Mouse (Mus musculus): Measurements from ENCODE around the gene Trip6. TPM values are rescaled to one million over a fixed set of nuclear protein-coding genes. Genes with fewer than 3 reads are reported as not detected.

Trip6 gene
- total RNA-seq, 2 experiments from 2014 or later = 60.0 to 61.2 TPM

DNA sequence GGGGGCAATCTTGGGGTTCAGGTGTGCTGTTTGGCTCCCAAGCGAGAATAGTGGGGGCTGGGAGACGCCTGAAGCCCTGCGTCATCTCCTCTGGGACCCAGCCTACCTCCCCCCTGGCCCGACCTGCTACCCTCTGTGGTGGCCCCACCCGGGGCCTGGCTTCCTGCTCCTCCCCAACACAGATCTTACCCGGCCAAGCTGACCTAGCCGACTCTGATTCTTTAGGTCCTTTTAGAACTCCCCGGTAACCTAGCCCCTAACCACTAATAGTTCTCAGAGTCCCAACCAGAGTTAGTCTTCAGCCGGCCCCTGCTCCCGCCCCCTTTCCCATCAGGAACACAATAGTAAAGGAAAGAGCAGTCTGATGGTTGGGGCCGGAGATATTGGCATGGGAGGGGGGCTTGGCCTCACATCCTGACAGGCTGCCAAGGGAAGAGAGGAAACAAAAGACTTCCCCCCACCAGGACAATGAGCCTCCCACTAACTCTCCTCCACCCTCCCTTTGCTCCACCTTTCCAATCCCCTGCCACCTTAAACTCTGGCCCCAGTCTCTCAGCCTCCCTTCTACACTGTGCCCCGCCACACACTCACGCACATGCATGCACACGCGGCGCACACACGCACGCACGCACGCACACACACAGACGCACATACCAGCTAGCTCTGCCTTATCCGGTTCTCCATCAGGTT, 25.2 kb upstream of the Trip6 start:
- no peak for DNase-seq (ENCODE audit: low spot score in 2 of 2)

DNA sequence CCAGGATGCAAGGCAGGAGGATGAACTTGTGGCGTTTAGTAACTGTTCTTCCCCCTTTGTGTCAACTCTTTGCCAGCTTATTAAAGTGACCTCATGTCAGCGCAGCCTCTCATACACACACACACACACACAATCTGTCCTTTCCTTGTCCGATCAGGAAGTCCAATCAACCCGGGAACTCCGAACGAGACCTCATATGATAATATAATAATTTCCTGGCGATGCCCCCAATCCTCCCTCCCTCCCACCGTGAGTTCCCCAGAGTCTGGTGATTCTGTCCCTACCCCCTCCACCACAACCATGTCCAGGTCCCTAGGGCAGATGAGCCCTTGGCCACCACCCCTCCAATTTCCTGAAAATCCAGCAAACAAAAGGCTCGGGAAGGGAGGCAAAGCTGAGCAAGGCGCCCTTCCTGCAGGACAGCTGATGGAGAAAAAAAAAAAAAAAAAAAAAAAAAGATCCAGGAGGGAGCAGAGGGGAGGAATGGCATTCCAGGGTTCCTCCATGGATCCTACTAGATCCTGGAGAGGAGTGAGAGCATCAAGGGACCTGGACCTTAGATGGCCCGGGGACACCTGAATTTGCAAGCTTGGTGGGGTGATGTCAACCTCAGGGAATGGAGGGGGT, 24.6 kb upstream of the Trip6 start:
- no peak for DNase-seq (ENCODE audit: low spot score in 2 of 2)

DNA sequence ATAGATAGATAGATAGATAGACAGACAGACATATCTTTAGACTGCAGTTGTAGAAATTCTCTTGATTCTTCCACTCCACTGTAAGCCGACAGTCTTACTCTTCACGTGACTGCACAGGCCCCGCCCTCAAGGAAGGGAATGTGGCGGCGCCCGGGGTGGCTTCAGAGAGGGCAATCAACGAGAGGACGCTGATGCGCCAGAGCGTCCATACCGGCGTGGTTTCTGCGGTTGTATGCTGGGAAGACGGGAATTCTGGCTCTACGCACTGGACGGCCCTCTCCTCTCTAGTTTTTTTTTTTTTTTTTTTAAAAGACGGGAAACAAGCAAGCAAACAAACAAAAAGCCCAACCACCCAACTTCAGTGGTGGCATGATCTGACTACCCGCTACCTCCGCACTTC, 24.1 kb upstream of the Trip6 start:
- peak; percentile 72 to 82 for DNase-seq (ENCODE audit: low spot score in 2 of 2)

DNA sequence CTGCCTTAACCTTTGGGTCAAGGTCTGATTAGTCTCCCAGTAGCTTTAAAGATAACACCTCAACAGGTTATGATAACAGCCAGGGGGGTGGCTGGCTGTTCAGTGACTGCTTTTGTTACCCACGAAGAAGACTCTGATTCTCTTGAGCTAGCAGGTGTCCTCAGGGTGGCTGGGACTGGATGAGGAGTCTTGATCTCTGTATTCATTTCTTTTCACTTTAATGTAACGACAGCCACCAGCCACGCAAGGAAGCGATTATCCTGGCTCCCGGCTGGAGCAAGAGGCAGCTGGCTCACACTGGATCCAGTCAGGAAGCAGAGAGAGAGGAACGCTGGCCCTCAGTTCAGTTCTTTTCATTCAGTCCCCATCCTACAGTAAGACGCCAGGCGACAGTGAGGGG, 23.0 kb upstream of the Trip6 start:
- DNase-seq (ENCODE audit: low spot score in 2 of 2) = no peak

DNA sequence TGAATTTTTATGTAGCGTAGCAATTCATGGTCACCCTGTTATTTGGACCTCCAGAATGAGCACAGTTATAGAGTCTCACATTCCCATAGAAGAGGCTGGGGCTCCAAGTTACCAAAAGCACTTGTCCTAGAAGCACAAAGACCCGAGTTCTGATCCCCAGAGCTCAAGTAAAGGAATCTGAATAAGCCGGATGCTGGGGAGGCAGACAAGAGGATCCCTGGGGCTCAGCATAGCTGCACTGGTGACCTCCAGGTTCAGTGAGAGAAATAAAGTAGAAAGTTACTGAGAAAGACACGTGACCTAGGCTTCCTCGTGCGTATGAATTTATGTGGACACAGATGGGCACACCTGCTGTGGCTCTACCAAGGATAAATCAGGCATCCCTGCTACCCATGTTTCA, 20.9 kb upstream of the Trip6 start:
- DNase-seq (ENCODE audit: low spot score in 2 of 2) = no peak

DNA sequence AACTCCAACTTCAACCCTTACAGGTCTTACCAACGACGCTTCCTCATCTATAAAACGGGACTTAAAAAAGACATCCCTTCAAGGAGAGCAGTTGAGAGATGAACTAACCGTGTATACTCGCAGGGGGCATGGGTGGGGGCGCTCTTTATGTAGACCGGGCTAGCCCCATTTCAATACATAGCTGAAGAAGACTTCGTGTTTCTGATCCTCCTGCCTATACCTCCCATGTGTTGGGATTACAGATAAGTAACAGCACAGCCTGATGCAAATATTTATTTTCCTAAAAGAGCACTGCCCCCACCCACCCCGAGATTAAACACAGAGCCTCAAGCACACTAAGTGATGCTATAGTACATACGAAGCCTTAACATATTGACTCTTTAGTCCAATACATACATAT, 20.1 kb upstream of the Trip6 start:
- no peak for DNase-seq (ENCODE audit: low spot score in 2 of 2)

DNA sequence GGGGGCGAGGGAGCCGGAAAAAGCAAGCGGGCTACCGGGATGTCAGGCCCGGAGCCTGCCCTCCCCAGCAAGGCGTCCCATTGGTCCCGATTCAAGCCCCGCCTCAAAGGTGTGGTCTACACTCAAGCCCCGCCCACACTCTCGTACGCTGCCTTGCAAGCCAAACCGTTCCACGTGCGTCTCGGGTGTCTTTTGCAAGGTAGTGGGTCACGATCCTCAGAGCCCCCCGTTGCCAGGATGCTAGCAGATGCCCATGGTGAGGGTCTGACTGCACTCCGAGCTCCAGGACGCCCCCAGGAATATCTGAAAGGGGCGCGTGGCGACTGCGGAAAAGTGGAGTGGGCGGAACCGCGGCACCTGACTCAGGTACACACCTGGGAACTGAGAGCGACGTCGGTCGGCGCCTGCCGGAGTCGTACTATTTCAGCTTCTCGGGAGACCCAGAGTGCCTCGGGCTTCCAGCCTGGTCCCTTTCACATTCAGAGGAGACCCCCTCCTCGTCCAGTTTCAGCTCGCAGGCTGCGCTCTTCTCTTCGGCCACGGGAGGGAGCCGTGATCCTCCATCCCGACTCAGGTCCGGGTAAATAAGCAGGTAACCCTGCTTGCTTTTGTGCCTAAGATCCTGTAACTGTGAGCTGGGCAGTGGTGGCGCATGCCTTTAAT, 19.4 kb upstream of the Trip6 start, which contains the start of gene Slc12a9:
TSS of gene Slc12a9 (minus strand) at position 86 of the 663 bp plus-strand sequence.
- DNase-seq (ENCODE audit: low spot score in 2 of 2) = peak; percentile 70 to 89

DNA sequence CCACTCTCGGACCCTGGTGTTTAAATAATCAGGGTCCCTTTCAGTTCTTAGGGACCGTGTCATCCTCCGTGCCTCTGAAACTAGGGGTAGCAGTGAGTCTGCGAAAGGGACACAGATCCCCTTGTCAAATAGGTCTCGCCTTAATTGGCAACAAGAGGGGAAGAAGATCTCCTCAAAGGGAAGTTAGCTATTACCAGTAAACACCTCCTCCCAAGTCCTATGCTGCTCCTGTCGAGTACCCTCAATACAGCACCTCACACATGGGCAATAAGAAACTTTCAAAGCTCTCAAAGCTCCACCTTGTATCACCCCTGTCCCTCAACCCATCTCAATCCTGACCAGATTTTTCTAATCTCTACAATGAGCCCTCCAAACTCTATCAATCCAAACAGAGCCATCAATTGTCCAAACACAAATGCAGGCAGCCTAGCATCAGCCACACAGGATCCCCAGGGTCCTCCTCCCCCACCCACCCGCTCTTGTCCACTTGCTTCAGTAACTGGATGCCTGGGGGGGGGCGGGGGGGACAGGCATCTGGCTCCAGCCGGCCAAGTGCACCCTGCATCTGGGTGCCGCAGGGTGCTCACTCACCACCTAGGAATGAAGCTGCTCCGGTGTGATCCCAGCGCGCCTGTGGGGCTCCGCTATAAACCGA, 18.8 kb upstream of the Trip6 start:
- no peak for DNase-seq (ENCODE audit: low spot score in 2 of 2)

DNA sequence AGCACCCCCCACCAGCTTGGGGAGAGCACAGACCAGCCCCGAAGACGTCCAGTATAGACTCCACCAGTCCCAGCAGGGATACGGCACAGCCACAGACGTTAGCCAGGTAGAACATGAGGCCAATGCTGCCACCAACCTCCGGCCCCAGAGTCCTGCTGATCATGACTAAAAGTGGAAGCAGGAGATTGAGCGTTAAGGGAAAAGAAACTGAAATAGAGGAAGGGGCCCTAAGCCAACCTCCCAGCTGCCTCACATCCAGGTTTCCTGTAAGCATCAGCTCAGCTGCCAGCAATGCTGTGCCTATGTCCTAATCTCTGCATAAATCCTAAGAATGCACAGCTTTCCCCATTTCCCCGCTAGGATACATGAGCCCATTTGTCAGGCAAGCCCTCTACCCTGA, 16.7 kb upstream of the Trip6 start:
- DNase-seq (ENCODE audit: low spot score in 2 of 2) = no peak

DNA sequence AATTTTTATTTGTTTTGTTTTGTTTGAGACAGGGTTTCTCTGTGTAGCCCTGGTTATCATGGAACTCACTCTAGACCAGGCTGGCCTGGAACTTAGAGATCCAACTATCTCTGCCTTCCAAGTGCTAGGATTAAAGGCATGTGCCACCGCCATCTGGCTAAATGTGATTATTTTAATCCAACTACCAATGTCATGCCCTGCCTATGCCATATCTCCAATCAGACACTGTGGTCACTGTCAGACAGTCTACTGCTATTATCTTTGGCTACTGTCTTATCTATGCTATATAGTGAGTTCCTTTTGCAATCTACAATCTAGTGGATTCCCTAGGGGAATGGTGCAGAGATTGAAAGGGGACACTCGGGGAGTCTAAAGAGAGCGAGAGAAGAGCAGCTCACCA, 6.8 kb upstream of the Trip6 start:
- DNase-seq (ENCODE audit: low spot score in 2 of 2) = no peak

DNA sequence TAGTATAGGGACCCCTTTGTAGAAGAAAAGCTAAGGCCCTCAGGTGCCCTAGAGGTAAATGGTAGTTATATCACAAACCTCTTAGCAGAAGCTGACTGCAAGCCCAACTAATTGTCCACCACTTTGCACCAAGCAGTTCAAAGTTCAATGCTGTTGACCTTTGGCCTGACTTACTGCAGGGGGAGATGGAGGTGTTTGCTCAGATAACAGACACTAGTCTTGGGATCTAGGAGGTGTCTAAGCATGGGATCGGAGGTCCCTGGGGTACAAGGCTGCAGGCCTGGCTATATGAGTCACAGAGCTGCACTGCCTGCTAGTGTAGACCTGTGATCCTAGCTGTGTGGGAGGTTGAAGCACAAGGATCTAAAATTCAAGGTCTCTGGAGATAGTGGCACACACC, 4.4 kb upstream of the Trip6 start:
- DNase-seq (ENCODE audit: low spot score in 2 of 2) = no peak

DNA sequence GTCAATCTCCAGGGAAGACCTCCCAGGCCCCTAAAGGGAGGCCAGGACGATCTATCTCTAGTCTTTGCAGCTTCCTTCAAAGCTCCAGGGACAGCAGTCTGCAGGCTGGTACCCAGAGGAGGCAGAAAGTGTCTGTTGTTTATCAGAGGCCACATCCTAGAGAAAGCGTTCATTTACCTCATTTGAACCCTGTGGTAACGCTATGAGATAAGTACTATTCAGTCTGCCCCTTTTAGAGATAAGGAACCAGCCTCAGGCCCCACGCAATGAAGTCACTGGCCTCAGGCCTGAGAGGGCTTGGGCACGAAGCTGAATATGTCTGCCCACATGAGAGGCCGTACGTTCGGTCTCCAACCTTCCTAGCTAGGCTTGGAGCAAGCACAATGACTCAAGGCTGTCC, 3.2 kb upstream of the Trip6 start:
- no peak for DNase-seq (ENCODE audit: low spot score in 2 of 2)

DNA sequence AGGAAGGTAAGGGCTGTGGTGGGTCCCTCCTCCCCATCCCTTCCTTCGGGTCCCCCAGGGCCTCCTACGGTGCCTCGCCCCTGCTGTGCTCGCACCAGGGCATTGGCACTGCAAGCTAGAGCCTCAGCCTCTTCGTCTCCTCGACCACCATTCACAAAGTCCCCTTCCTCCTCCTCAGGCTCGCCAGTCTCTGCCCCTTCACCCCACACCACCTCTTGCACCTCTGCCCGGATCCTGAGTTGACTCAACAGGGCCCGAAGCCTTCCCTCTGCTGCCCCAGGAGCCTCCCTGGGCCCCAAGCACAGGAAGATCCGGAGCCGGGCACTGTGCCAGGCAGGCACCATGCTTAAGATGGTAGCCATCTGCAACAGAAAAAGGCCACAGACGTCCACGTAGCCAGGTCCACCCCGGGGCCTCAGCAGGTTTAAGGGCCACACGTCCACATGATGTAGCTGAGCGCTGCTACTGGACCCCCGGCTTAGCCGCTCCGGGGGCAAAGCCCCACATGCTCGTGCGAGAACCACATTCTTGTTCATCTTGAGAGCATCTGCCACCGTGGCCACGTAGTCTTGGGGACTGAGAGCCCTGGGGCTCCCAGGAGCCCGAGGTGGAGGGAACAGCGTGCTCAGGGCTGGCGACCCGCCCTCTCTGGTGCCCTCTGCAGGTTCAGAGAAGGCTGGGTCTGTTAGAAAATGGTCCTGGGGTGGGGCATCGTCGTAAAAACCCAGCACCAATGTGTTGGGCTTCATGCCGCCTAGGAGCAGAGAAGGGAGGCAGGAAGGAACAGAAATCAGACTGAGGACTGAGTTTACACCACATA, 1.1 kb upstream of the Trip6 start:
- no peak for DNase-seq (ENCODE audit: low spot score in 2 of 2)

DNA sequence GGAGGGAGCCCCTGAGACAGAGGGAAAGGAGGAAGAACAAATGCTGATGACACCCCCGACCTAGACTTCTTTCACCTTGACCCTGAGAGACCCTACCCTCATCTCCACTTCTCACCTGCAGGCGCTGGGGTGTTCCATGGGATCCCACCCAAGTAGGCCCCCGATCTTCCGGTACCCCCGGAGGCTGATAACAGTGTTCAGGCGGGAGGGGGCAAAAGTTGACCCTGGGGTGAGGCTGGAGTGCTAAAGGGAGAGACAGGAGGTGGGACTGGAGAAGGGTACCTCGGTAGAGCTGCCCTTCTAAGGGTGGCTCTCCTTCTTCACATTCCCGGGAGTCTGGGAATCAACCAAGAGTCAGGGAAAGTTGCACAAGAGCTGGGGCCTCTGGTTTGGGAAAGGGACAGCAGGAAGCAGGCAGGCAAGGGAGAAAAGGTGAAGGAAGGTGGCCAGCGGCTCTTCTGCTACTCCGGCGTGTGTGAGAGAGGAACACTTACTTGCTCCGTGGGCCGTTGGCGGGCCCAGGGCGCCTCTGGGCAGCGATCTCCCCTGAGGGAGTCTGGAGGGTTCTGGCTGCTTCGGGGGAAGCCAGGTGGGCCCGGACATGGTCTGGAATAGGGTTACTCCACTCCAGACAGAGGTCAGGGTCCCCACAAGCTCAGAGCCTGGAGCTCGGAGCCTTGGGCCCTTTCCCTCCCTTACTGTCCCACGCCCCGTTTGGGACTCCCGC, 575 bp downstream of the Trip6 start:
- DNase-seq (ENCODE audit: low spot score in 2 of 2) = no peak

DNA sequence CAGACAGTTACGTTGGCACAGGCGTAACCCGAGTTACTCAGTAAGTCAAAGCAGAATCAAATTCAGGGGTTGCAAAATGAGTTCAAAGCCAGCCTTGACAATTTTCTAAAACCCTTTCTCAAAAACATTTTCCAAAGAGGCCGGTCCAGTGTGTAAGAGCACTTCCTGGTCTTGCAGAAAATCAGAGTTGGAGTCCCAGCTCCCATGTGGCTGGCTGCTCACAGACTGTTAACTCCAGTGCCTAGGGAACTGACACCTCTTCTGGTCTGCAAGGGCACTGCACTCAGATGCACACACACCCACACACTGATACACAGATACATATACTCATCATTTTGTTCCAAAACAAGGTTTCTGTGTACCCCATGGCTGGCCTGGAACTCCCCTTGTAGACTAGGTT, 5.8 kb downstream of the Trip6 start:
- no peak for DNase-seq (ENCODE audit: low spot score in 2 of 2)

DNA sequence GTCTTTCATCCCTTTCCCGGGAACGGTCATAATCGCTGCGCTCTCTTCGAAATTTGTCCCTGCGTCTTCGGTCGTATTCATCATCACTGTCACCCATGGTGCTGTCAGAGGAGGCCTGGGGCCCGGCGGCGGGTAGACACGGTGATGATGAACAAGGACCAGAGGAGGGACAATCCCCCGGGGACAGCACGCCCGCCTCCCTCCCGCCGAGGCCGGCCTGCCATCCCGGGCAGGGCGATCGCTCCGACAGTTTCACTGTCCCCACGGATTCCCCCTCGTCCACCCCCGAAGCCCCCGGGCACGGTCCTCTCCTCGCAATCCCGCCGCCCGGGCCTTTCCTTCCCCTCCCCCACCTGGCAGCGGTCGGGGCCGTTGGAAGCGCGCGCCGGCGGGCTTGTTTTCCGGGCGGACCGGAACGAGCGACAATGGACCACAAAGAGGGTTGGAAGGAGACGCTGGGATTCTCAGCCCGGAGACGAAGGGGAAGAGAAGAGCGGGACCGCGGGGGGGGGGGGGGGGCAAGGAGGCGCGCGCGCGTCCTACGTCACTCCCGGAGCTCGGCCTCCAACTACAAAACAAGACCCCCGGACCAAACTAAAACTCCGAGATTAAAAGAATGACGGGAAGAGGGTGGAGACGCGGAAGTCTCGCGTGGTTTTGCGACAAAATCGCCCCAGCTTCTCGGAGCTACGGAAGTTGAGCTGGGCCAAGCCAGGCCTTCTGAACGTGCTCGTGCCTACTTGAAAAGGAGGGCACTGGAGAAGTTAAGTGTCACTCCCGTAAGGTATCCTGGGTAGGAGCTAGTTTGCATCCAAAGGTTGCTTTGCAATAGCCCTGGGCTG, 6.9 kb downstream of the Trip6 start, which contains the start of gene Srrt:
TSS of gene Srrt (minus strand) at position 604 of the 842 bp plus-strand sequence.
- peak; percentile 68 to 76 for DNase-seq (ENCODE audit: low spot score in 2 of 2)

DNA sequence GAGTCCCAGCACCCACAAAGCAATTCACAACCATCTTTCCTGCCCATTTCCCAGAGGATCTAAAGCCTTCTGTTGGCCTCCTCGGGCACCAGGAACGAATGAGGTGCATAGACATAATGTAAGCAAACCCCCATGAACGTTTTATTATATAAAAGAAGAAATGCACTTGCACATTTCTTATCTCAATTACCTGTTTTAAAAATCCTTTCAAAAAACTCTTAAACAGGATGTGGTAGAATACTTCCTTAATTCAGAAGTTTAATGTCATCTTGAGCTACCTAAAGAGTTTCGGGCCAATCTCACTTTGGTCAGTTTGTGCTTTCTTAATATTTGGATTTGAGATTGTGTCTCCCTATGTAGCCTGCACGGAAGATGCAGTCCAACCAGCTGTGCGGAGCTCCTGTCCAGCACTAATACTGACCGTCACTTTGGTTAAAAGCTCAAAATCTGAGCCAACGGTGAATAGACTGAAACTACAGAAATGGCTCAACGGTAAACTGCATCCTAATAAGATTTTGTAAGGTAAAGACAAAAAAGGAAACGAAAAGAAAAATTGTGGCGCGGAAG, 7.7 kb downstream of the Trip6 start:
- no peak for DNase-seq (ENCODE audit: low spot score in 2 of 2)

DNA sequence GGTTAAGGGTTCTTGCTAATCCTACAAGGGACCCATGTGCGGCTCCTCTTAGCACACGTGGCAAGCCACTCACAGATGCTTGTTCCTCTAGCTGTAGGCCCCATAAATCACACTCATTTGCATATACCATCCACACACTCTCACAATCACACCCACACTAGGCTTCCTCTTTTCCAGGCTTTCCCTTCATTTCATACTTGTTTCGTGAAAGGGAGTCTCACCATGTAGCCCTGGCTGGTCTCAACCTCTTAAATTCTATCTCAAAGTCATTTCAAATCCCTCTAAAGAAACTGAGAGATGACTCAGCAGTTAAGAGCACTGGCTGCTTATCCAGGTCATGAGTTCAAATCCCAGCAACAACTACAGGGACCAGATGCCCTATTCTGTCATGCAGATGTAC, 8.4 kb downstream of the Trip6 start:
- no peak for DNase-seq (ENCODE audit: low spot score in 2 of 2)

DNA sequence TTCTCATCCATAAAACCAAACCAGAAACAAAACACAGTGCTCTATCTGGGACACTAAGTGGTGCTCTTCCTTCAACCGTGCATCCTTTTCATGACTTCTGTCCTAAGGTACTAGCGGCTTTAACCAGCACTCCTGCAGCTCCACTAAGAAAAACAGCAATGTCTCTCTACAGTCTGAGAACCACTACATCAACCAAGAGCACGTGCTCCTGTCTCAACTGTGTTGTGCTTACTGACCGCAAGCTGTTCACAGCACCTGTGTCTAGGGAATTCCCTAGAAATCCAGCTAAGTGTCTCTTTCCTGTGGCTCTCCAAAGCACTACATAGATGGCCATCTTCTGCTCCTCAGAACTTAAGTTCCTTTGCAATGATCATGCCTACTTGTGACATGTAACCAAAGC, 9.4 kb downstream of the Trip6 start:
- DNase-seq (ENCODE audit: low spot score in 2 of 2) = no peak
